Mouse (Mus musculus): ENCODE data around the gene Plin1. TPM values are rescaled to one million over a fixed set of nuclear protein-coding genes. Genes with fewer than 3 reads are reported as not detected.

The Plin1 gene
- polyA plus RNA-seq, 1 experiment from 2014 or later: 1.7 TPM

GRCm38 (mm10) chr7:79702755-79703154, 29.9 kb downstream of the Plin1 start:
- Histone ChIP-seq H3K9me3 (ENCODE audit: control insufficient read depth, low read length) (no peaks in the 10 kb centered on the region), H3K4me1 (ENCODE audit: control insufficient read depth, insufficient read depth, low read length) (no peaks in the 10 kb centered on the region), H3K36me3 (ENCODE audit: control insufficient read depth, insufficient read depth, low read length) (peaks cover 92% of the 10 kb centered on the region), H3K9ac (ENCODE audit: low read depth, low read length) (no peak overlapping the region), H3K4me2 (ENCODE audit: low read depth, low read length) (no peak overlapping the region), H3K27me3 (replicated peaks; ENCODE audit: control insufficient read depth, insufficient read depth, low read length) (no peaks in the 10 kb centered on the region), H3K27ac (replicated peaks; ENCODE audit: low read depth, low read length) (no peak overlapping the region), H3K4me3 (ENCODE audit: low read depth, low read length) (no peak overlapping the region)
- DNase-seq (ENCODE audit: low spot score): no peak
- WGBS: 89% methylated on average over 16 of the region's 16 CpGs
- no peak for ATAC-seq (ENCODE audit: low read depth)

GRCm38 (mm10) chr7:79696495-79696894, 36.2 kb downstream of the Plin1 start:
- no peak overlapping the region for H3K4me3 ChIP-seq (ENCODE audit: low read depth, low read length)
- WGBS: 83% methylated on average over 8 of the region's 8 CpGs
- no peak overlapping the region for H3K4me2 ChIP-seq (ENCODE audit: low read depth, low read length)
- no peaks in the 10 kb centered on the region for H3K27me3 ChIP-seq (replicated peaks; ENCODE audit: control insufficient read depth, insufficient read depth, low read length)
- DNase-seq (ENCODE audit: low spot score) (no peak), ATAC-seq (ENCODE audit: low read depth) (no peak)
- H3K4me1 ChIP-seq (ENCODE audit: control insufficient read depth, insufficient read depth, low read length): no peaks in the 10 kb centered on the region
- no peak overlapping the region for H3K9ac ChIP-seq (ENCODE audit: low read depth, low read length)
- no peaks in the 10 kb centered on the region for H3K9me3 ChIP-seq (ENCODE audit: control insufficient read depth, low read length)
- H3K36me3 ChIP-seq (ENCODE audit: control insufficient read depth, insufficient read depth, low read length): peaks cover 89% of the 10 kb centered on the region
- no peak overlapping the region for H3K27ac ChIP-seq (replicated peaks; ENCODE audit: low read depth, low read length)

DNA sequence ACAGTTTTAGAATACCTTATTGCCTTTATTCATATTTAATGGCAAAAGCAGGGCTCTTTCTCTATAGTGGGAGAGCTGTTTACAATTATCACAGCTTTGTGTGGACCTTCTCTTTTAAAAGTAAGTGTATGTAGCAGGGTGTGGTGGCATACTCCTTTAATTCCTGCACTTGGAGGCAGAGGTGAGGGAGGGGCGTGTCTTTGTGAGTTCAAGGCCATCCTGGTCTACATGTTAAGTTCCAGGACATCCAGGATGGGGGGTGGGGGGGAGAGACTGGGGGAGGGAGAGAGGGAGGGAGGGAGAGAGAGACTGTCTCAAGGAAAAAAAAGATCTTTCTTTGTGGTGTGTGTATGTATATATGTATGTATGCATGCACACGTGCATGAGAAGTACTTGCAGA, 52.5 kb downstream of the Plin1 start:
- ATAC-seq (ENCODE audit: low read depth) (no peak), DNase-seq (ENCODE audit: low spot score) (no peak)
- Histone ChIP-seq H3K9me3 (ENCODE audit: control insufficient read depth, low read length) (no peaks in the 10 kb centered on the region), H3K4me2 (ENCODE audit: low read depth, low read length) (no peak overlapping the region), H3K9ac (ENCODE audit: low read depth, low read length) (no peak overlapping the region), H3K27me3 (replicated peaks; ENCODE audit: control insufficient read depth, insufficient read depth, low read length) (no peaks in the 10 kb centered on the region), H3K36me3 (ENCODE audit: control insufficient read depth, insufficient read depth, low read length) (peaks cover 87% of the 10 kb centered on the region), H3K4me3 (ENCODE audit: low read depth, low read length) (no peak overlapping the region), H3K4me1 (ENCODE audit: control insufficient read depth, insufficient read depth, low read length) (no peaks in the 10 kb centered on the region), H3K27ac (replicated peaks; ENCODE audit: low read depth, low read length) (no peak overlapping the region)
- WGBS: 83% methylated on average over 2 of the region's 2 CpGs

GRCm38 (mm10) chr7:79679186-79679585, 53.5 kb downstream of the Plin1 start:
- H3K36me3 ChIP-seq (ENCODE audit: control insufficient read depth, insufficient read depth, low read length): peaks cover 85% of the 10 kb centered on the region
- DNase-seq (ENCODE audit: low spot score): no peak
- no peaks in the 10 kb centered on the region for H3K9me3 ChIP-seq (ENCODE audit: control insufficient read depth, low read length)

GRCm38 (mm10) chr7:79670900-79671604, 61.7 kb downstream of the Plin1 start:
- H3K9ac ChIP-seq (ENCODE audit: low read depth, low read length): no peak overlapping the region
- no peak overlapping the region for H3K4me2 ChIP-seq (ENCODE audit: low read depth, low read length)
- no peaks in the 10 kb centered on the region for H3K9me3 ChIP-seq (ENCODE audit: control insufficient read depth, low read length)
- H3K36me3 ChIP-seq (ENCODE audit: control insufficient read depth, insufficient read depth, low read length): peaks cover 70% of the 10 kb centered on the region
- H3K4me1 ChIP-seq (ENCODE audit: control insufficient read depth, insufficient read depth, low read length): no peaks in the 10 kb centered on the region
- no peak for ATAC-seq (ENCODE audit: low read depth)
- no peak overlapping the region for H3K4me3 ChIP-seq (ENCODE audit: low read depth, low read length)
- no peak for DNase-seq (ENCODE audit: low spot score)
- no peak overlapping the region for H3K27ac ChIP-seq (replicated peaks; ENCODE audit: low read depth, low read length)
- 93% methylated on average over 4 of the region's 4 CpGs for WGBS
- H3K27me3 ChIP-seq (replicated peaks; ENCODE audit: control insufficient read depth, insufficient read depth, low read length): no peaks in the 10 kb centered on the region

More at GRCm38 (mm10) chr7:79679186-79679585, 53.5 kb downstream of the Plin1 start:
- Histone ChIP-seq H3K4me3 (ENCODE audit: low read depth, low read length) (no peak overlapping the region), H3K4me2 (ENCODE audit: low read depth, low read length) (no peak overlapping the region), H3K27ac (replicated peaks; ENCODE audit: low read depth, low read length) (no peak overlapping the region), H3K4me1 (ENCODE audit: control insufficient read depth, insufficient read depth, low read length) (no peaks in the 10 kb centered on the region), H3K9ac (ENCODE audit: low read depth, low read length) (no peak overlapping the region), H3K27me3 (replicated peaks; ENCODE audit: control insufficient read depth, insufficient read depth, low read length) (no peaks in the 10 kb centered on the region)
- no peak for ATAC-seq (ENCODE audit: low read depth)

Other genes starting within 250 kb of the Plin1 start
- gene Rhcg, start 115.2 kb downstream of the Plin1 start, polyA plus RNA-seq (2014; fragmentation: Nextera tagmentation; extraction: Ambion mirVana): 0.39 and 0.65 TPM in 2 replicates
- gene Ticrr, start 72.7 kb downstream of the Plin1 start, polyA plus RNA-seq (2014; fragmentation: Nextera tagmentation; extraction: Ambion mirVana): 7.4 and 7.7 TPM in 2 replicates
- 5.3 and 6.2 TPM in 2 replicates for gene Kif7, start 17.2 kb downstream of the Plin1 start, polyA plus RNA-seq (2014; fragmentation: Nextera tagmentation; extraction: Ambion mirVana)
- 9.2 and 9.4 TPM in 2 replicates for gene Pex11a, start 10.2 kb upstream of the Plin1 start, polyA plus RNA-seq (2014; fragmentation: Nextera tagmentation; extraction: Ambion mirVana)
- 0.17 and 1.3 TPM in 2 replicates for gene Wdr93, start 10.3 kb upstream of the Plin1 start, polyA plus RNA-seq (2014; fragmentation: Nextera tagmentation; extraction: Ambion mirVana)
- gene Mesp1, start 60.9 kb upstream of the Plin1 start, polyA plus RNA-seq (2014; fragmentation: Nextera tagmentation; extraction: Ambion mirVana): 0.21 and 0.35 TPM in 2 replicates
- 0.72 and 0.98 TPM in 2 replicates for gene Mesp2, start 77.8 kb upstream of the Plin1 start, polyA plus RNA-seq (2014; fragmentation: Nextera tagmentation; extraction: Ambion mirVana)
- gene Anpep, start 128.2 kb upstream of the Plin1 start, polyA plus RNA-seq (2014; fragmentation: Nextera tagmentation; extraction: Ambion mirVana): 20.8 and 30.5 TPM in 2 replicates
- gene Ap3s2, start 187.7 kb upstream of the Plin1 start, polyA plus RNA-seq (2014; fragmentation: Nextera tagmentation; extraction: Ambion mirVana): 30.0 and 31.9 TPM in 2 replicates
- 22.1 and 23.6 TPM in 2 replicates for gene Arpin, start 202.5 kb upstream of the Plin1 start, polyA plus RNA-seq (2014; fragmentation: Nextera tagmentation; extraction: Ambion mirVana)

Measured in embryonic facial prominence, embryonic 14.5 days (tissue).